Mouse (Mus musculus) right cerebral cortex, postnatal 4 days (tissue): ENCODE measurements around the gene Gm44596.

Experiments used
- DNase-seq: peaks from one replicate; pipeline ENCODE4 v3.0.0-alpha.2; 2022

Gene Gm44596

GRCm38 (mm10) chr6:128375192-128375591, at the start of gene Gm44596, which contains the start of gene Tex52:
Gene Gm44596 (plus strand): TSS chr6:128375503.
Gene Tex52 (plus strand): TSS chr6:128375456.
- no peak for DNase-seq

- peak; percentile 80 for DNase-seq
Observed at GRCm38 (mm10) chr6:128334397-128335124, 40.7 kb upstream of the Gm44596 start.

- no peak for DNase-seq
Observed at GRCm38 (mm10) chr6:128337467-128337866, 37.8 kb upstream of the Gm44596 start.

- no peak for DNase-seq
Observed at GRCm38 (mm10) chr6:128338876-128339275, 36.4 kb upstream of the Gm44596 start.

- DNase-seq, result no peak
Observed at GRCm38 (mm10) chr6:128341956-128342723, 33.2 kb upstream of the Gm44596 start.

- no peak for DNase-seq
Observed at GRCm38 (mm10) chr6:128345623-128346022, 29.7 kb upstream of the Gm44596 start.

GRCm38 (mm10) chr6:128346782-128347181, 28.5 kb upstream of the Gm44596 start:
- no peak for DNase-seq

GRCm38 (mm10) chr6:128349711-128350110, 25.6 kb upstream of the Gm44596 start:
- no peak for DNase-seq

- DNase-seq, result no peak
Observed at GRCm38 (mm10) chr6:128354140-128354539, 21.2 kb upstream of the Gm44596 start.

- no peak for DNase-seq
Observed at GRCm38 (mm10) chr6:128355201-128355681, 20.1 kb upstream of the Gm44596 start.

- peak; percentile 99 for DNase-seq
Observed at GRCm38 (mm10) chr6:128355726-128356416, 19.4 kb upstream of the Gm44596 start, which contains the start of gene Tulp3. Gene Tulp3 (minus strand): TSS chr6:128355851.

- peak; percentile 73 for DNase-seq
Observed at GRCm38 (mm10) chr6:128358999-128359398, 16.3 kb upstream of the Gm44596 start.

- no peak for DNase-seq
Observed at GRCm38 (mm10) chr6:128361901-128362300, 13.4 kb upstream of the Gm44596 start.

GRCm38 (mm10) chr6:128362381-128363006, 12.8 kb upstream of the Gm44596 start, which contains the start of the genes Rhno1 and Foxm1:
Gene Rhno1 (minus strand): TSS chr6:128362911.
Gene Foxm1 (plus strand): TSS chr6:128362967.
- peak; percentile 86 for DNase-seq

GRCm38 (mm10) chr6:128363007-128363825, 12.1 kb upstream of the Gm44596 start:
- no peak for DNase-seq

- DNase-seq, result no peak
Observed at GRCm38 (mm10) chr6:128364721-128365120, 10.6 kb upstream of the Gm44596 start.

- DNase-seq, result no peak
Observed at GRCm38 (mm10) chr6:128366466-128366865, 8.8 kb upstream of the Gm44596 start.

- no peak for DNase-seq
Observed at GRCm38 (mm10) chr6:128370040-128370439, 5.3 kb upstream of the Gm44596 start.

- DNase-seq, result no peak
Observed at GRCm38 (mm10) chr6:128376371-128377085, 1.2 kb downstream of the Gm44596 start.

- no peak for DNase-seq
Observed at GRCm38 (mm10) chr6:128379636-128380035, 4.3 kb downstream of the Gm44596 start.
